In the genomic region with DNA sequence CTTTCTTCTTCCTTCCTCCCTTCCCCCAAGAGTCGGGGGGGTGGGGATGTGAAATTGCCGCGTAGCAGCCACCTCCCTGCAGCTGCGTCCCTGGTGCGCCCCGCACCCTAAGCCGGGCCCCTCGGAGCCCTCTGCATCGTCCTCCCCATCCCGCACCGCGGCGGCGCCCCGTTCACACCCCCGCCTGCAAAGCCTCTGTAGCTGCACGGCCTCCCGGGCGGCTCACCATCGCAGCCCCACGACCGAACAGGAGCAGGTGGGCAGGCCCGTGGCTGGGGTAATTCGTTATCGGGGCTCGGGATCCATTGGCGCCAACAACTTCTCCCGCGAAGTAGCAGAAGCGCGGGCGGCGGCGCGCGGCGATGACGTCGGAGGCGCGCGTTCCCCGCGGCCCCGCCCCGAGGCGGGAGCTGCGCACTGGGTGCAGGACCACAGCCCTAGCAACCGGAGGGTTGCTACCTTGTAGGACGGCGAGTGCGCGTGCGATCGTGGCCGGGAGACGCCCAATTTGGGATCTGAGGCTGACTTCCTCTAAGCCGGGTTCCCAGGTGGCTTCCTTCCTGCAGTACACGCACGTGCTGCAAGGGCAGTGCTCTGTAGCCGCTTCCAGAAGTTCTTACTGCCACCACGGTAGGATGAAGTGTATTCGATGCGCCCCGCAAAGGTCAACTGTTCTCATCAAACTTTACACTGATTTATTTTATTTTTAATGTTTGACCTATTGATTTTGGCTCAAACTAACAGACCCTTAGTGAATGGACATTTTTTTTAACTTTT, we compare ENCODE assay signal across 1 mouse cellular context.
TF ChIP-seq lines count a peak whose summit lies in the region.

A gene (minus strand): TSS at position 373 of the 777 bp plus-strand sequence.

TF ChIP-seq in MEL, 35 proteins besides CTCF, POLR2A, EP300 and RAD21 (continued from another document):
- TF ChIP-seq RCOR1 (IDR thresholded peaks at IDR 0.05; ENCODE audit: low read depth, low read length) (peak; percentile 45; the same call in 1 of the 2 replicates), TBP (IDR thresholded peaks at IDR 0.05; ENCODE audit: low read depth, low read length) (peak; percentile 38; the same call in 1 of the 2 replicates), CHD1 (IDR thresholded peaks at IDR 0.05; ENCODE audit: low read depth, low read length) (no peak), ZNF384 (IDR thresholded peaks at IDR 0.05; ENCODE audit: low read depth, low read length) (0 out of 2 replicates have a peak, but pooled peaks have one; percentile 27), MXI1 (IDR thresholded peaks at IDR 0.05; ENCODE audit: low read depth, low read length) (peak; percentile 97), USF2 (IDR thresholded peaks at IDR 0.05; ENCODE audit: borderline replicate concordance in 1 of 2, insufficient read depth in 1 of 2, low read depth in 1 of 2, low read length in 2 of 2) (no peak), TCF12 (IDR thresholded peaks at IDR 0.05; ENCODE audit: low read depth, low read length) (peak; percentile 59), CHD2 (IDR thresholded peaks at IDR 0.05; ENCODE audit: low read length) (0 out of 2 replicates have a peak, but pooled peaks have one; percentile 24), MAZ (IDR thresholded peaks at IDR 0.05; ENCODE audit: low read depth, low read length) (peak; percentile 39; the same call in 1 of the 2 replicates), MYC (IDR thresholded peaks at IDR 0.05; ENCODE audit: low read depth, low read length) (peak; percentile 97), NELFE (IDR thresholded peaks at IDR 0.05; ENCODE audit: low read depth, low read length) (peak; percentile 66), UBTF (IDR thresholded peaks at IDR 0.05; ENCODE audit: borderline replicate concordance, insufficient read depth, low read depth, low read length) (no peak), GATA1 (IDR thresholded peaks at IDR 0.05; ENCODE audit: low read depth, low read length) (0 out of 2 replicates have a peak, but pooled peaks have one; percentile 43), NRF1 (IDR thresholded peaks at IDR 0.05; ENCODE audit: insufficient read depth, low read depth, low read length, poor library complexity, severe bottlenecking) (peak; percentile 77)
